Mouse (Mus musculus): ENCODE data around the gene Kansl1.

The Kansl1 gene

DNA sequence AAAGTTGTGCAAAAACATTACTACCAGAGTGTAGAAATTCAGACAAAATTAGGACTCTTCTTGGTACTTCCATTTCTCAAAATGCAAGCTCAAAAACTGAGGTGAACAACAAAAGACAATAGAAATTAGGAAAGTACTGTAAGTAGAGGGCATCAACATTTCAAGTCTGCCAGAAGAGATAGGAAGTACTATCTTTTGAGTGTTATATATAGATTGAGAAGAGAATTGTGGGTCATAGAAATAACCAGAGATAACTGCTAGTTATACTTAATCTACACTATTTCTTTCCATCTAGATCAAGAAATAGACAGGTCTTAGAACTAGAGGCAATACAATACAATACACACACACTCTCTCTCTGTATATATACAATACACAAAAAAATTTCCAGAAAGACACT, 30.2 kb downstream of the Kansl1 start:
- no peak for DNase-seq (ENCODE audit: low spot score)

DNA sequence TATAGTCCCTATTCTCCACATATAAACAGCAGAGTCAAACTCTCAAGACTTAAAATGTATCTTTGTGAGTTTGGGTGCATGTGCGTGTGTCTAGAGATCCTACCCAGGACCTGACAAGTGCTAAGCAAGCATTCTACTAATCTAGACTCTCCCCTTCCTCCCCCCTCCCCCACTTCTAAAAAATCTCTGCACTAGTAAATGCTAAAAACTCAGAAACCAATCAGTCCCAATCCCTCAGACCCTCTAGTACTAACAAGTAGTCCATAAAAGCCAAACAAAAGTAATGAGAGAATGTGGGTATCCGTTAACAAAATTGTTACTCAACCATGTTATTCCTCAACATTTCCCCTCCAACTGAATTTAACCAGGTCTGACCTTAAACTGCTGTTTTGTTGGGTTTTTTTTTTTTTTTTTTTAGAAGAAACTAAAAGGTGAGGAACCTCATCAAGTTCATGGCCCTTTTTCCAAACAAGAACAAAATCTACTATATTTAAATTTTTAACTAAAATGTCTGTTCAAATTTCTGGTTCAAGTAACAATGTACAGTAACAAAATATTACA, 32.2 kb downstream of the Kansl1 start:
- DNase-seq (ENCODE audit: low spot score): no peak

DNA sequence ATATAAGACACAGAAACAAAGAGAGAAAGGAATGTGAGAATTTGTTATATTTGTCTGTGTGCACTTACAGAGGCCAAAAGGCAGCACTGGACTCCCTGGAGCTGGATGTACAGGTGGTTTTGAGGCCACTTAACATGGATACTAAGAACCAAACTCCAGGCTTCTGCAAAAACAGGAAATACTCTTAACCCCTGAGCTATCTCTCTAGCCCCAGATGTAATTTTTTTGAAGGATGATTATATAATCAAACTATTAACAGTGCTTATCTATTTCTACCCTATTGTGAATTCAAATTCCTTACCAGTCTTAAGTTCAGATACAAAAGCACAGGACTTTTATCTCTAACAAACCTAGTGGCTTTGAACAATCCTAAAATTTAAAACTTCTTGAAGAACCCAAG, 32.9 kb downstream of the Kansl1 start:
- no peak for DNase-seq (ENCODE audit: low spot score)

DNA sequence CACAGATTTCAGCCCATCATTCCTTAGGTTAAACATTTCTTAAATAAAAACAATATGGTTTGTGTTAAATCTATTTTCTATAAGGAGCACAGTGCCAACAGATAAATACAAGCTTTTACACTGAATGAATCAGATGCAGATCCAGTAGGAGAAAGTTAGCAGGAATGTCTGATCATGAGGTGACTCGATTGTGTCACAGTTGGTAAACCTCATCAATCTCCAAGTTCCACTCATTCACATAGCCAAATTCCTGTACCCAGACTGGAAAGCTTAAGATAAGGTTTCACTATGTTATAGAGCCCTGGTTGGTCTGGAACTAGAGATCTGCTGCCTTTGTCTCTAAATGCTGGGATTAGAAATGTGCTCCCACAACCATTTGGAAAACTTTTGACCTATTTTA, 33.5 kb downstream of the Kansl1 start:
- no peak for DNase-seq (ENCODE audit: low spot score)

- DNase-seq (ENCODE audit: low spot score): no peak
These were observed 36.4 kb downstream of the Kansl1 start for GRCm38 (mm10) chr11:104432251-104432650.

DNA sequence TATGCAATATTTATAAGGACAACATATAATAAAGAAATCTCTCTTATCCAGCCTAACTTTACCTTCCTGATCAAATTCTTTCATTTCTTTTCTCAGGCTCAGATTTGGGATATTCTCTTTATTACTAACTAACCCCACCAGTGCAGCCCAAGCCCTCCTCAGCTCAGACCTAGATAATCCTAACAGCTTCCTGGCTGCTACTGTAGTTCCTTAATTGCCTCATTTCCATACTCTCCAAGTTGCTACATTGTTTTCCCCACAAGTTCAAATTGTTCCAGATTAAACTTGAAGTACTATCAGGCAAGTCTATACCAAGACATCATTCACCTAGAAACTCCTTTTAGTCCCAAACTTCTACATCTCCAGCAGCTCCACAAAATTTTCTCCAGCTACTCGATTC, 36.9 kb downstream of the Kansl1 start:
- DNase-seq (ENCODE audit: low spot score): no peak

DNA sequence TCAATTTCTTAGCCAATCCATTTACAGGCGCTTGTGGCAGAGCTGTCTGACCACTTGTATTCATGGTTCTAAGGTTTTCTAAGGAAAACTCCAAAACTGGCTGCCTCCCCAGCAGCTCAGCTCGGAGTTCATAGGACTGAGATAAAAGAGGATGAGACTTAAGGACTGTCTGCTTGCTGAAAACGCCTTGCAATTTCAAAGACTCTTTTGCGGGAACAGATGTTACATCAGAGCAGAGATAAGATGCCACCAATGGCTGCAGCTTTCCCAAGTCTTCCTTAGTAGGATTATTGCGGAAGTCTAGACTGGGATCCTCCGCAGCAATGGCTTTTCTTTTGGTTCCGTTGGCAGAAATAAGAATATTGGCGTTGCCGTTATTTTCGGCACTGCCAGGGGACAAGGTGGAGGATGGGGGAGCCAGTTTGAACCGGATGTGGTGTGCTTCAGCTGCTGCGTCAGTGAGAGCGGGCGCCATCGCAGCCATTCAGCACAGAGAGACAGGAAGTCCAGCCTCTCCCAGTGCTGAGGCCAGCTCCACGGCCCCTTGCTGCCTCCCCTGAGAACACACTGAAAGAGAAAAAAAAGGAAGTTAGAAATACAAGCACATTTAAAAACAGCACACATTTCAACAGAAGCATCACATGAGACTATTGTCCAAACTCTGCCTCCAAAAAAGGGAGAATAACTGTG, 43.8 kb downstream of the Kansl1 start:
- DNase-seq (ENCODE audit: low spot score): no peak

GRCm38 (mm10) chr11:104412254-104412653, 56.4 kb downstream of the Kansl1 start:
- DNase-seq (ENCODE audit: low spot score): no peak

DNA sequence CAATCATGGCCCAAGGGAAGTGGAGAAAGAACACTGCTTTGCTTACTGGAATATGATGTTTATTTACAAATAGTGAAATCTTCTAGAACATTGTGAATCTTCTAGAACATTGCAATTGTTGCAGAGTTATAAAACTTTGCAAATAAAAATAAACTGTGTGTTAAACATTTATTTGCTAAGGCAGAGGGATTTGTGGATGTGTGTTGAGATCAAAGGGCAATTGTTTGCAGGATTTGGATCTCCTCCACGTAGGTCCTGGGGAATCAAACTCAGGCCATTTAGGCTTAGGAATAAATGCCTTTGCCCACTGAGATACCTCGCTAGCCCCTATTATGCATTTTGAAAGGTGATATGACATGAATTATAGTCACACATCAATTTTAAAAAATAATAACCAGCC, 61.3 kb downstream of the Kansl1 start:
- DNase-seq (ENCODE audit: low spot score): no peak

GRCm38 (mm10) chr11:104400961-104401360, 67.7 kb downstream of the Kansl1 start:
- no peak for DNase-seq (ENCODE audit: low spot score)

GRCm38 (mm10) chr11:104399459-104400216, 69.0 kb downstream of the Kansl1 start:
- DNase-seq (ENCODE audit: low spot score): no peak

GRCm38 (mm10) chr11:104395648-104396047, 73.0 kb downstream of the Kansl1 start:
- no peak for DNase-seq (ENCODE audit: low spot score)

- no peak for DNase-seq (ENCODE audit: low spot score)
These were observed 75.5 kb downstream of the Kansl1 start for GRCm38 (mm10) chr11:104393196-104393595.

DNA sequence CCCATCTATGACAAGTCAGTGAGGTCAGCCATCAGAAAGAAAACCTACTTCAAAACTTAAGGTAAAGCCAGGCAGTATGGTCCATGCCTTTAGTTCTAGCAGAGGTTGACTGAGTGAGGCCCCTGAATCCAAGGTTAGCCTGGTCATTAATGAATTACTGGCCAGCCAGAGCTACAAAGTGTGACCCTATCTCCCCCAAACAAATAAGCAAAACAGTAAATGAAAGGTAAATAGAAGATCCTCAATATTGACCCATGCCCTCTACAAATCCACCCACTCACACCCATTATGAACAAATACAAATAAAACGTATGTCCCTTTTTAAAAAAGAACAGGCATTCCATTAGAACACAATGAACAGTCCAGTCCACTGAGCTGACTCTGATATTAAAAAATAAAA, 76.5 kb downstream of the Kansl1 start:
- DNase-seq (ENCODE audit: low spot score): no peak

DNA sequence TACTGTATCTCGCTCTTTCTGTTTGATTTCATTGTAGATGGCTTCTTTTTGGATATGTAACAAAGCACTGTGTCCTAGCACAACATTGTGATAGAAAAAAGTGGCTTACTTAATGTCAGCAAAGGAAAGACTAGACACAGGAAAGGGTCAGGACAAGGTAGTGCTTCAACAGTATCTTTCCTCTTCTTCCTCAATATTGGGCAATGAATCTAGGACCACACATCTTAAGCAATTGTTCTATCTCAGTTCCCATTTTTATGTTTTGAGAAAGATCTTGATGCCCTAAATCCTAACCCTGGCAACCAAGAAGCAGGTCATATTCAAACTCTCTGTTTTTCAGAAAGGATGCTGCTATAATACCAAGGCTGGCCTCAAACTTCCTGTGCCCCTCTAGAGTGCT, 81.4 kb downstream of the Kansl1 start:
- DNase-seq (ENCODE audit: low spot score): no peak

DNA sequence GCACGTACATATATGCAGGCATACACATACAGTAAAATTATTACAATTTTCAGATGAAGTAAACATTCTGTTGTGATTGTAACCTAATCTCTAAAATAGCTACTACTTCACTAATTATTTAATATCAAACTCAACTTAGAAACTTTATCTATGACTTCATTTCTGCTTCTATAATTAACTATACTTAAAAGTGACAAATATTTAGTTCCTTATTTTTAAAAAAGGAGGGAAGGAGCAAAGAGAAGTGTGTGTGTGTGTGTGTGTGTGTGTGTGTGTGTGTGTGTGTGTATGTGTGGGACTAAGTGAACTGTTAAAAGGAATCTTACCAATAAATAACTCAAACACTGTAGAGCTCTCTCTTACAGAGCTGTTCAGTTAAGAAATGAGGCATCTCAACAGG, 82.1 kb downstream of the Kansl1 start:
- DNase-seq (ENCODE audit: low spot score): no peak

GRCm38 (mm10) chr11:104383167-104383810, 85.4 kb downstream of the Kansl1 start:
- DNase-seq (ENCODE audit: low spot score): no peak

- no peak for DNase-seq (ENCODE audit: low spot score)
These were observed 86.8 kb downstream of the Kansl1 start for GRCm38 (mm10) chr11:104381887-104382286.

DNA sequence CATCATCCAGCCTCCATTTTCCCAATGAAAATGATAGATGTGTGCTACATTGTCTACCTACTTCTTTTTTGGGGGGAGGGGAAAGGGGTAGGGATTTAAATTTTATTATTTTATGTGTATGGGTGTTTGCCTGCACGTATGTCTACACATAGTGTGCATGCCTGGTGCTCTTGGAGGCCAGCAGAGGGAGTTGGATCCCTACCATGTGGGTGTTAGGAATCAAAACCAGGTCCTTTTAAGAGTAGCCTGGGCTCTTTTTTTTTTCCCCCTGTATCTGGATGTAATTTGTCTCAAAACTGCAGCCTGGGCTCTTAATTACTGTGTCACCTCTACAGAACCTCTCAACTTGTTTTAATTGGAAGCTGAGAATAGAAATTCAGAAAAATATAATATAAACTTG, 89.0 kb downstream of the Kansl1 start:
- DNase-seq (ENCODE audit: low spot score): no peak

- DNase-seq (ENCODE audit: low spot score): no peak
These were observed 92.4 kb downstream of the Kansl1 start for GRCm38 (mm10) chr11:104376291-104376690.

DNA sequence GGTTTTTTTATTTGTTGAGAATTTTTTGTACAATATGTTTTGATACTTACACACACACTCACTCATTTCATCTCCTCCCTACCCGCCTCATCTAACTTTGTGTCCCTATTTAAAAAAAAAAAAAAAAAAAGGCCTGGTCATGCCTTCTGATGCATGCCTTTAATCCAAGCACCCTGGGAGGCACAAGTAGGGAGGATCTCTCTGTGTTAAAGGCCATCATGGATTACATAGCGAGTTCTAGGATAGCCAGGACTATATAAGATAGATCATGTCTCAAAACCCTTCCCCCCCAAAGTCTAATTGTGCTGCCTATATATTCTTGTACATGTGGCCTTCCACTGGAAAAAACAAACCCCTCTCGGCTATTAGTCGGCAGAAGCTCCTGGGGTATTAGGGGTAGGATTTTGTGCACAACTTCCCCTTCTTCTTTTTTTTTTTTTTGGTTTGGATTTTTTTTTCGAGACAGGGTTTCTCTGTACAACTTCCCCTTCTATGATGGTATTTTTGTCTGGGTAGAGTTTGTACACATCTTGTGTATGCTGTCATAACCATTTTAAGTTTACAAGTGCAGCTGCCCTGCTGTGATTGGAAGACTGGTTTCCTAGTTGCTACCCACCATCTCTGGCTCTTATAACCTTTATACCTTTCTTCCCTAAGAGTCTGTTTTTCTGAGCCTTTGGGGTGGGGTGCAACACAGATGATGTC, 101.0 kb downstream of the Kansl1 start:
- DNase-seq (ENCODE audit: low spot score): no peak
